Mouse (Mus musculus): Measurements from ENCODE around the gene Zc3h14. TPM values are rescaled to one million over a fixed set of nuclear protein-coding genes. Genes with fewer than 3 reads are reported as not detected.

Gene Zc3h14
- polyA plus RNA-seq, 1 experiment from 2014 or later = 117 TPM

GRCm38 (mm10) chr12:98831122-98831521 is 84.4 kb downstream of the Zc3h14 start:
- no peak overlapping the region for H3K9ac ChIP-seq
- H3K9me3 ChIP-seq = no peaks in the 10 kb centered on the region
- H3K4me3 ChIP-seq = no peak overlapping the region
- H3K27me3 ChIP-seq = no peaks in the 10 kb centered on the region
- peaks cover 35% of the 10 kb centered on the region for H3K36me3 ChIP-seq
- no peaks in the 10 kb centered on the region for H3K4me1 ChIP-seq (replicated peaks)
- no peak for ATAC-seq (ENCODE audit: low read depth)
- no peak overlapping the region for H3K4me2 ChIP-seq
- WGBS = 88% methylated on average over 7 of the region's 7 CpGs
- H3K27ac ChIP-seq (replicated peaks) = no peak overlapping the region

- ATAC-seq (ENCODE audit: low read depth) = no peak
- H3K27me3 ChIP-seq = no peaks in the 10 kb centered on the region
- H3K9me3 ChIP-seq = no peaks in the 10 kb centered on the region
- no peaks in the 10 kb centered on the region for H3K4me1 ChIP-seq (replicated peaks)
- WGBS = 89% methylated on average over 8 of the region's 8 CpGs
- no peak overlapping the region for H3K27ac ChIP-seq (replicated peaks)
- H3K36me3 ChIP-seq = peaks cover 37% of the 10 kb centered on the region
- H3K4me2 ChIP-seq = no peak overlapping the region
- H3K9ac ChIP-seq = no peak overlapping the region
- no peak overlapping the region for H3K4me3 ChIP-seq
Observed at GRCm38 (mm10) chr12:98832929-98833598, 86.3 kb downstream of the Zc3h14 start.

- no peaks in the 10 kb centered on the region for H3K4me1 ChIP-seq (replicated peaks)
- ATAC-seq (ENCODE audit: low read depth) = no peak
- H3K27ac ChIP-seq (replicated peaks) = no peak overlapping the region
- no peaks in the 10 kb centered on the region for H3K27me3 ChIP-seq
- 85% methylated on average over 1 of the region's 1 CpGs for WGBS
- H3K4me2 ChIP-seq = no peak overlapping the region
- no peak overlapping the region for H3K4me3 ChIP-seq
- no peaks in the 10 kb centered on the region for H3K9me3 ChIP-seq
- peaks cover 32% of the 10 kb centered on the region for H3K36me3 ChIP-seq
- no peak overlapping the region for H3K9ac ChIP-seq
Observed at GRCm38 (mm10) chr12:98833901-98834300, 87.1 kb downstream of the Zc3h14 start.

GRCm38 (mm10) chr12:98834879-98835278 is 88.1 kb downstream of the Zc3h14 start:
- Histone ChIP-seq H3K4me2 (no peak overlapping the region), H3K27ac (replicated peaks) (no peak overlapping the region), H3K27me3 (no peaks in the 10 kb centered on the region), H3K9ac (no peak overlapping the region), H3K36me3 (peaks cover 24% of the 10 kb centered on the region), H3K9me3 (no peaks in the 10 kb centered on the region), H3K4me3 (no peak overlapping the region), H3K4me1 (replicated peaks) (no peaks in the 10 kb centered on the region)
- no peak for ATAC-seq (ENCODE audit: low read depth)
- WGBS = 92% methylated on average over 2 of the region's 2 CpGs

GRCm38 (mm10) chr12:98835466-98835865 is 88.7 kb downstream of the Zc3h14 start:
- Histone ChIP-seq H3K4me3 (no peak overlapping the region), H3K9me3 (no peaks in the 10 kb centered on the region), H3K4me1 (replicated peaks) (no peaks in the 10 kb centered on the region), H3K9ac (no peak overlapping the region), H3K4me2 (no peak overlapping the region), H3K27me3 (no peaks in the 10 kb centered on the region), H3K36me3 (peaks cover 24% of the 10 kb centered on the region), H3K27ac (replicated peaks) (no peak overlapping the region)
- ATAC-seq (ENCODE audit: low read depth) = no peak
- WGBS = 90% methylated on average over 2 of the region's 2 CpGs

Other genes starting within 250 kb of the Zc3h14 start
- 27.2 and 30.3 TPM in 2 replicates for gene Kcnk10, start 168.7 kb upstream of the Zc3h14 start, polyA plus RNA-seq (2015; fragmentation: Nextera tagmentation; extraction: Ambion mirVana)
- gene Spata7, start 118.8 kb upstream of the Zc3h14 start, polyA plus RNA-seq (2015; fragmentation: Nextera tagmentation; extraction: Ambion mirVana) = 27.6 and 31.2 TPM in 2 replicates
- 4.5 and 5.3 TPM in 2 replicates for gene Ptpn21, start 9.6 kb upstream of the Zc3h14 start, polyA plus RNA-seq (2015; fragmentation: Nextera tagmentation; extraction: Ambion mirVana)
- 13.9 and 14.4 TPM in 2 replicates for gene Eml5, start 154.5 kb downstream of the Zc3h14 start, polyA plus RNA-seq (2015; fragmentation: Nextera tagmentation; extraction: Ambion mirVana)
- gene Ttc8, start 173.6 kb downstream of the Zc3h14 start, polyA plus RNA-seq (2015; fragmentation: Nextera tagmentation; extraction: Ambion mirVana) = 30.4 and 31.6 TPM in 2 replicates